Mouse (Mus musculus): ENCODE measurements at regions not wholly inside any gene's neighbourhood (a gene's known extent, or its start where the extent isn't known, plus 50 kb on each side); places are given as distances from the start of the nearest gene placed in this dataset.
A peak's percentile ranks its signal among the peaks of the same experiment; 100 is the strongest.

DNA sequence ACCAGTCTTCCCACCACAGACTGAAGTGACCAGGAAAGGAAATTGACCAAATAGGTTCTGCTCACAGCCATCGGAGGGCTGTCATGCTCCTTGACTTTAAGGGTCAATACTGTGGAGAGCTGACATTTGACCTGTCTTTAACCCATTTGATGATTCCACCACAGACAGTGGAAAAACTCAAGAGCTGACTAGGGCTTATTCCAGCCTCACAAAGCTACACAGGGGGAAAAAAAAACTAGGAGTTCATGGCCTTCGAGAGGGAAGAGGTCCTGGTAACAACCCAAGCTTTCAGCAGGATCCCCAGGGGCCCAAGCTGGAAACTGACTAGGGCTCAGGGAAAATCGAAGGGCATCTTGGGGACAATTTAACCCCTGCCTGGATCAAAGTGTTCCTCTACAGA lies 334.6 kb downstream of the Sox4 start:
- Histone ChIP-seq H3K9me3 (replicated peaks) (no peaks in the 10 kb centered on the region), H3K9ac (replicated peaks) (no peak overlapping the region), H3K4me2 (no peak overlapping the region), H3K27me3 (replicated peaks) (no peaks in the 10 kb centered on the region), H3K36me3 (no peaks in the 10 kb centered on the region), H3K4me3 (replicated peaks) (no peak overlapping the region), H3K27ac (replicated peaks) (no peak overlapping the region), H3K4me1 (no peaks in the 10 kb centered on the region)
- WGBS = 34% methylated on average over 3 of the region's 3 CpGs
- no peak for ATAC-seq (ENCODE audit: low FRiP score)

DNA sequence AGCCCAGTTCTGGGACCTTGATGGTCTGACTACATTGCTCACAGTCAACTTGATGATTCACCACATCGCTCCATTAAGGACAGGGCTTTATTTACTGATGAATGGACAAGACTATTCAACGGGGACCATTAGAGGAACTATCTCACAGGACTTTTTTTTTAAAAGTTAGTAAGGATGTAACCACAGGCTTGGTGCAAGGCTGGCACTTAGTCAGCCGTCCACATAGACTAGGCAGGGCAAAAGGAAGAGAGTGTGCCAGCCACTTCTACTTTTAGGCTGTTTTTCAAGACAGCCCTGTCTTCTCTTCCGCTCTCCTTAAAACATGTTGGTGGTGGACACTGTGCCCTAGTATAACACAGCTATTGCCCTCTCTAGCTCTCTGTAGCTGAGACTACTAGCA lies 336.0 kb downstream of the Sox4 start:
- ATAC-seq (ENCODE audit: low FRiP score) = no peak
- H3K9ac ChIP-seq (replicated peaks) = no peak overlapping the region
- WGBS = 85% methylated on average over 4 of the region's 4 CpGs

DNA sequence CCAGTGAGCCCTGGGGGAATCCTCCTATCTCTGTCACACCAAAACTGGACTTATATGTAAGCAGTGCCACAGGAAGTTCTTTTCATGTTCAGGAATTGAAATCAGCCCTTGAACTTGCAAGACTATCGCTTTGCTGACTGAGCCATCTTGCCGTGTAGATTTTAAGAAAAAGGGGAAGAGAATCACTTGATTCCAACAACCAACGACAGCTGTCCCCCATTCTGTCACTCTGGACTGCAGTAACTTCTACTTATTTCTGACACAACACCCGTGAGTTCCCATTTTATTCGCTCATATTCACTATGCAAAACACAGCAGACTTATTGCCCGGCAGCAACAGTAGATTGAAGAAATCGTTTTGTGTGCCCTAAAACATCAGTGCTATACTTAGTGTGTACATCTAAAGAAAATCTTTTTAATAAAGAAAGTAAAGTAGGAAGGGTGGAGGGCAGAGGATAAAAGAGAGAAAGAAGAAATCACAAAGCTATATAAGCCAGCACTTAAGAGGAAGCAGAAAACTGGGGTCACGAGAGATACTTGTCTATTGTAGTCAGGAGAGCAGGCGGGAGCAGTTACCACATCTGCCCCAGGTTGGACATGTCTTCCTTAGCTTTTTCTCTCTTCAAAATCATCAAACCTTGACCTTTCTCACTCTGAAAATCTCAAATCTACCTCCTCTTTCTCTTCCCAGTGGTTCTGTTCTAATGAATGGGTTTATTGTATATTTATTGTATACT lies 336.7 kb downstream of the Sox4 start:
- ATAC-seq (ENCODE audit: low FRiP score) = no peak
- Histone ChIP-seq H3K9me3 (replicated peaks) (no peaks in the 10 kb centered on the region), H3K4me3 (replicated peaks) (no peak overlapping the region), H3K27me3 (replicated peaks) (no peaks in the 10 kb centered on the region), H3K27ac (replicated peaks) (no peak overlapping the region), H3K4me1 (no peaks in the 10 kb centered on the region), H3K36me3 (no peaks in the 10 kb centered on the region), H3K9ac (replicated peaks) (no peak overlapping the region), H3K4me2 (no peak overlapping the region)
- WGBS = 83% methylated on average over 9 of the region's 9 CpGs

More for the DNA sequence above, 336.0 kb downstream of the Sox4 start:
- H3K27me3 ChIP-seq (replicated peaks) = no peaks in the 10 kb centered on the region
- H3K4me1 ChIP-seq = no peaks in the 10 kb centered on the region
- no peaks in the 10 kb centered on the region for H3K36me3 ChIP-seq
- H3K27ac ChIP-seq (replicated peaks) = no peak overlapping the region
- H3K4me2 ChIP-seq = no peak overlapping the region
- no peaks in the 10 kb centered on the region for H3K9me3 ChIP-seq (replicated peaks)
- H3K4me3 ChIP-seq (replicated peaks) = no peak overlapping the region

DNA sequence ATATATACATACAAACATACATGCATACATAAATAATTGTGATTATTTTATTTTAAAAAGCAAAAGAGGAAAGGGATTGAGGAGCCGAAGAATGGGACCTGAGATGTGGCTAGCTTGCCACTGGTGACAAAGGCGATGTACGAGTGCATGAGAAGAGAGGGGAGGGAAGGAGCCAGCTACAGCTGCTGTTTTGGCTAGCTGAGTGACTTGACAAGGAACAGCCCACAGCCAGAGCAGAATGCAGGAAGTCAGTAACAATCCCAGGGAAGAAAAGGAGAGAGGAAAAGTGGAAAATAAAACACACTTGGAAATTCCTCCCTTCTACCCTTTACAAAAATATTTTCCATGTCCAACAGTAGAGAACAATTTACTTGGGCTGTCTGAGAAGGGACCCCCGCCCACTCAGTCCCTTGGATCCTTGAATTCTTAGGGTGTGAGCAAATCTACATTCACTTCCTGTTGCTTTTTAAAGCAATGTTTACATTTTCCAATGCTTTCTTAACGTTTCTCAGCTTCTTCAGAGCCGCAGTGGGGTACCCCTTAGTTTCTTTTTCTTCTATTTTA lies 345.9 kb downstream of the Sox4 start:
- Histone ChIP-seq H3K4me2 (no peak overlapping the region), H3K4me3 (replicated peaks) (no peak overlapping the region), H3K9ac (replicated peaks) (no peak overlapping the region), H3K9me3 (replicated peaks) (no peaks in the 10 kb centered on the region), H3K27me3 (replicated peaks) (no peaks in the 10 kb centered on the region), H3K4me1 (no peaks in the 10 kb centered on the region), H3K36me3 (no peaks in the 10 kb centered on the region), H3K27ac (replicated peaks) (no peak overlapping the region; the same call in 1 of the 2 replicates)
- ATAC-seq (ENCODE audit: low FRiP score) = no peak
- WGBS = 65% methylated on average over 6 of the region's 6 CpGs

DNA sequence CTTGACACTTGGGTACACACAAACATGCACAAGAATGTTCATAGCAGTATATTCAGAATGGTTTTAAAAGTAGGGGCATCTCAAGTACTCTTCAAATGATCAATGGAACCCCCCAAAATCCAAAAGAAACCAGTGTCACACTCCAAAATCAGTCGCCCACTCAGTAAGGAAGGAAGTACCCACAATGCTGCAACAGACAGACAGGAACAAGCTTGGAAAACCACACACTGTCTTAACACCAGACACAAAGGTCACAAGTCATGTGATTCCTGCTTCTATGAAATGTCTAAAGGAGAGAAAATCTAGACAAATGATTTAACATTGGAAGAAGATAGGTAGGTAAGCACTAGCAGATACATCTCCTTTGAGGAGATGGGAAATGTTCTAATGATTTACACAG lies 346.9 kb downstream of the Sox4 start:
- no peaks in the 10 kb centered on the region for H3K27me3 ChIP-seq (replicated peaks)
- H3K4me1 ChIP-seq = no peaks in the 10 kb centered on the region
- H3K36me3 ChIP-seq = no peaks in the 10 kb centered on the region
- no peak overlapping the region for H3K4me3 ChIP-seq (replicated peaks)
- H3K9me3 ChIP-seq (replicated peaks) = no peaks in the 10 kb centered on the region
- no peak for ATAC-seq (ENCODE audit: low FRiP score)
- no peak overlapping the region for H3K9ac ChIP-seq (replicated peaks)
- H3K4me2 ChIP-seq = no peak overlapping the region
- H3K27ac ChIP-seq (replicated peaks) = no peak overlapping the region
- 90% methylated on average over 1 of the region's 1 CpGs for WGBS

DNA sequence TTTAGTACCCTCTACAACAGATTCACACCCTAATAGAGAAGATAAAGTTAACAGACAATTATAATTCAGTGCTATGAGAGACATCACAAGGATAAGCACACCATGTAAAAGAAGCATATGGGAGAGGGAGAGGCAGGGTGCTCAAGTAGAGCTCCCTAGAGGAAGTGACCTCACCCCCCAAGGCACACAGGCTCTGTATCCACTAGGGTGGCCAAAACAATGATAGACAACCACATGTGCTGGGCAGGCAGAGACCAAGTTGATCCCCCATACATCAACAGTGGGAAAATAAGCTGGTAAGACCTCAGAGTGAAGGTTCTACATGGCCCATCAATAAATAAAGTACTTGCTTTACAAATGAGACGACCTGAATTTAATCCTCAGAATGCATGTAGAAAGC lies 347.7 kb downstream of the Sox4 start:
- Histone ChIP-seq H3K9ac (replicated peaks) (no peak overlapping the region), H3K9me3 (replicated peaks) (no peaks in the 10 kb centered on the region), H3K36me3 (no peaks in the 10 kb centered on the region), H3K27me3 (replicated peaks) (no peaks in the 10 kb centered on the region), H3K4me2 (no peak overlapping the region), H3K27ac (replicated peaks) (no peak overlapping the region), H3K4me1 (no peaks in the 10 kb centered on the region), H3K4me3 (replicated peaks) (no peak overlapping the region)
- ATAC-seq (ENCODE audit: low FRiP score) = no peak
- 83% methylated on average over 1 of the region's 1 CpGs for WGBS

DNA sequence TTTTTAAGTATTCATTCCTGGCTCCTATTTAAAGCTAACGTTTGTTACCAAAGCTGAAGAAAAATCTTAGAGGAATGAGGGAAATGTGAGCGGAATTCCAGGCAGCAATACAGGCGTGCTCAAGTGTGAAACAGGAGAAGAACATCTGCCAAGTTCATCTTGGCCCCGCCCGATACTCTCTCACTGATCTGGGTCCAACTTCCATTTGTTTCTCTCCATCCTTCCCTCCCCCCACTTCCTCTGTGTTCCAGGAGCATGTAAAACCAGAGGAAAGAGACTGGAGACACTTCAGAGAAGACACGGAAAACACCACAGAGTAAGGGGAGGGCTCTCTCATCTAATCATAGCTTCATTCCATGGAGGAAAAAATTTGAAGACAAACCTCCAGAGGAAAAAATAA lies 346.7 kb downstream of the Gm11361 start:
- Histone ChIP-seq H3K27ac (replicated peaks) (no peak overlapping the region), H3K36me3 (no peaks in the 10 kb centered on the region), H3K4me1 (no peaks in the 10 kb centered on the region), H3K4me3 (replicated peaks) (no peak overlapping the region), H3K27me3 (replicated peaks) (no peaks in the 10 kb centered on the region), H3K9me3 (replicated peaks) (no peaks in the 10 kb centered on the region), H3K9ac (replicated peaks) (no peak overlapping the region), H3K4me2 (no peak overlapping the region)
- ATAC-seq (ENCODE audit: low FRiP score) = no peak
- 74% methylated on average over 6 of the region's 6 CpGs for WGBS

DNA sequence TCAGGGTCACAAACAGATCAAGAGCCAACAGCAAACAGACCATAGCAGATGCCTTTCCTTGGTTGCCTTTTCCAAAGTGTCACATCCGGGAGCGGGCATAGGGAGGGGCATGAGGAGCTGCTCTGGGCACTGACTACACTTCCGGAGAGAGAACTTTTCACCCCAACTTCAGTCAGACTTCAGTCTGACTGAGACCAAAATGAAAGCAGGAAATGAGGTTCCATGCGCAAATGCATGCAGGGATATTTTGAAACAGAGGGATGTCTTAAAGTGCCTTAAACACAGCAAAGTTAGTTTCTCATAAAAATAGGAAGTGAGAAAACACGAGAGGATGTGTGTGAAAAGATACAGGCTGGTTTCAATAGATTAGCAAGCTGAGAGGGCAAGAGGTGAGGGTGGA lies 343.5 kb downstream of the Gm11361 start:
- no peak for ATAC-seq (ENCODE audit: low FRiP score)
- WGBS = 81% methylated on average over 5 of the region's 5 CpGs
- Histone ChIP-seq H3K27ac (replicated peaks) (no peak overlapping the region), H3K4me1 (peaks cover 3% of the 10 kb centered on the region; the same call in 1 of the 2 replicates), H3K36me3 (no peaks in the 10 kb centered on the region), H3K27me3 (replicated peaks) (no peaks in the 10 kb centered on the region), H3K9ac (replicated peaks) (no peak overlapping the region), H3K4me2 (no peak overlapping the region), H3K4me3 (replicated peaks) (no peak overlapping the region), H3K9me3 (replicated peaks) (no peaks in the 10 kb centered on the region)

DNA sequence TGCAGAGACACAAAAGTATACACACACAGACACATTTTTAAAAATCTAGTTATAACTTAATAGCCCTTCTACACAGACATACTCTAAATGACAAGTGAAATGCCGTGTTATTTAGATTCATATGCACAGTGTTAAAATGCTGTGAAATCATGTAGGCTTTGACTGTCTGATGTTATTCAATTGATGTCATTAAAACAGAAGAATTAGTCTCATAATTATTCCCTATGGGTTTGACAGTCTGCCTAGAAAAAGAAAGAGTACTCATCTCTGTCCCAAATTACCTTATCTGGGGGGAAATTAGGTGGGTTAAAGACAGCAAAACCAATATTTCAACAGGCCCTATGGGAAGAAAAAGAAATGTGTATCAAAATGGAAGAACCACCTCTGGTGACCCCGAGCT lies 339.0 kb downstream of the Gm11361 start:
- no peak overlapping the region for H3K4me2 ChIP-seq
- H3K36me3 ChIP-seq = no peaks in the 10 kb centered on the region
- 52% methylated on average over 2 of the region's 2 CpGs for WGBS
- H3K9me3 ChIP-seq (replicated peaks) = no peaks in the 10 kb centered on the region
- no peak overlapping the region for H3K4me3 ChIP-seq (replicated peaks)
- peaks cover 3% of the 10 kb centered on the region; the same call in 1 of the 2 replicates for H3K4me1 ChIP-seq
- no peak overlapping the region for H3K9ac ChIP-seq (replicated peaks)
- H3K27me3 ChIP-seq (replicated peaks) = no peaks in the 10 kb centered on the region
- no peak for ATAC-seq (ENCODE audit: low FRiP score)
- H3K27ac ChIP-seq (replicated peaks) = 0 out of 2 replicates have a peak overlapping the region, but pooled peaks have one; percentile 37

DNA sequence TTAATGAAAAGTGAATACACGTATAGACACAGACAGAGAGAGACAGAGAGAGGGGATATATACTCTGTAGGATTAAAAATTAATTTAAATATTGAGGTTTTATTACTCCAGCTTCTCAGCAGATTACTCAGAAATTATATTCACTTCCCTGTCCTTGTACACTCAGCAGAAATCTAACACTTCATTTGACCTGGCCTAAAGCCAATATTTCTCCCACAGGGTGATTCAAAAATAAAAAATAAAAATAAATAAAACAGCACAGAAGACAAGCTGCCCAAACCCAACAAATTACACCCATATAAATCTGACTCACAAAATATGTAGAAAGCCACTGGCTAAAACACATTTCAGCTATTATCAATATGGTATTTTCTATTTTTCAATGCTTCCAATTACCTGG lies 334.8 kb downstream of the Gm11361 start:
- no peak for ATAC-seq (ENCODE audit: low FRiP score)
- H3K27me3 ChIP-seq (replicated peaks) = no peaks in the 10 kb centered on the region
- no peaks in the 10 kb centered on the region for H3K36me3 ChIP-seq
- H3K27ac ChIP-seq (replicated peaks) = no peak overlapping the region
- H3K4me2 ChIP-seq = no peak overlapping the region
- H3K9ac ChIP-seq (replicated peaks) = no peak overlapping the region
- H3K4me3 ChIP-seq (replicated peaks) = no peak overlapping the region
- 54% methylated on average over 1 of the region's 1 CpGs for WGBS
- no peaks in the 10 kb centered on the region for H3K9me3 ChIP-seq (replicated peaks)
- H3K4me1 ChIP-seq = peaks cover 3% of the 10 kb centered on the region; the same call in 1 of the 2 replicates

DNA sequence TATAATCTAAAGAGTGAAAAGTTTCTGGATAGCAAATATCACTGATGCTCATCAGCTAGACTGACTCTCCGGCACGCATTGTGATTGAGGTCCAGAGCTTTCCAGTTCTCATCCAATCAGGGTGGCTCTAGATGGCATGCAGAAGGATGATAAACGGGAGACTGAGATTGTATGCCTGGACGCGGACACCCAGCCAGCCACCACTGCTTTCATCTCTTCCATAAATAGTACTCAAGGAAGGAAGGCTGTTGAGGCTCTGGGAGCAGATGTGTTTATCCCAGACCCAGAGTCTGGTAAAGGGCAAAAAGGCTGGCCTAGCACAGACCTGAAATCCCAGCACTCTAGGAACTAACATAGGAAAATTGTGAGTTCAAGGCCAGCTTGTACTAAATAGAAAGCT lies 330.6 kb downstream of the Gm11361 start:
- H3K4me1 ChIP-seq = peaks cover 2% of the 10 kb centered on the region; the same call in 1 of the 2 replicates
- H3K9me3 ChIP-seq (replicated peaks) = no peaks in the 10 kb centered on the region
- H3K4me2 ChIP-seq = no peak overlapping the region
- no peaks in the 10 kb centered on the region for H3K36me3 ChIP-seq
- H3K4me3 ChIP-seq (replicated peaks) = no peak overlapping the region
- H3K9ac ChIP-seq (replicated peaks) = no peak overlapping the region
- no peak overlapping the region for H3K27ac ChIP-seq (replicated peaks)
- no peak for ATAC-seq (ENCODE audit: low FRiP score)
- H3K27me3 ChIP-seq (replicated peaks) = no peaks in the 10 kb centered on the region
- 80% methylated on average over 5 of the region's 5 CpGs for WGBS

DNA sequence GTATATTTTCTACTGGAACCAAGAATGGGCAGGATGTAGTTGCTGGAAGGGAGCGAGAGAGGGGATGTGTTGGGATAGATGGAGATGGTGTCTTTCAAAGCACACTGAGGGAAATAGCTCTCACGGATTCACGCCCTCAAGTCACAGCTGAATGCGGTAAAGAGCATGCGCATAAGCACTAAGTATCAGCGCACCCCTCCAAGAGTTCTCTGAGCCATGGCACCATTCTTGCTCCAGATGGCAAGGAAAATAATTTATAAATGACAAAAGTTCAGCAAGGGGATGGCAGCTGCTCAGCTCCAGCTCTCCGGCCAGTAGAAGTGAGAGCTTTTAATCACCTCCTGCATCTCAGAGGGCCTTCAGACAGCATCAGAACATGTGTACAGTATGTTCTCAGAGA lies 329.4 kb downstream of the Gm11361 start:
- no peak; the same call in 1 of the 2 replicates for ATAC-seq (ENCODE audit: low FRiP score)
- Histone ChIP-seq H3K4me3 (replicated peaks) (no peak overlapping the region), H3K9me3 (replicated peaks) (no peaks in the 10 kb centered on the region), H3K4me2 (no peak overlapping the region), H3K4me1 (peaks cover 2% of the 10 kb centered on the region; the same call in 1 of the 2 replicates), H3K9ac (replicated peaks) (no peak overlapping the region), H3K27me3 (replicated peaks) (no peaks in the 10 kb centered on the region), H3K27ac (replicated peaks) (no peak overlapping the region), H3K36me3 (no peaks in the 10 kb centered on the region)
- WGBS = 58% methylated on average over 7 of the region's 7 CpGs

Measured in neural tube, embryonic 15.5 days (tissue).